Mouse (Mus musculus) left cerebral cortex, adult 8-10 months (tissue): ENCODE measurements around the gene Ttc8. TPM values are rescaled to one million over a fixed set of nuclear protein-coding genes. Genes with fewer than 3 reads are reported as not detected.

Experiments
- DNase-seq, 2 experiments: peaks; one replicate each; pipeline ENCODE4 v3.0.0; 2022; ENCODE audit warnings: low spot score in 2 of 2
- total RNA-seq, 4 experiments: library from RNA; stranded (reverse); gene quantifications; 2 replicates each; pipeline ENCODE4 v1.2.4; 2022

Ttc8 gene
- total RNA-seq, 4 experiments from 2014 or later: 36.2 to 50.8 (median 38.4) TPM

DNA sequence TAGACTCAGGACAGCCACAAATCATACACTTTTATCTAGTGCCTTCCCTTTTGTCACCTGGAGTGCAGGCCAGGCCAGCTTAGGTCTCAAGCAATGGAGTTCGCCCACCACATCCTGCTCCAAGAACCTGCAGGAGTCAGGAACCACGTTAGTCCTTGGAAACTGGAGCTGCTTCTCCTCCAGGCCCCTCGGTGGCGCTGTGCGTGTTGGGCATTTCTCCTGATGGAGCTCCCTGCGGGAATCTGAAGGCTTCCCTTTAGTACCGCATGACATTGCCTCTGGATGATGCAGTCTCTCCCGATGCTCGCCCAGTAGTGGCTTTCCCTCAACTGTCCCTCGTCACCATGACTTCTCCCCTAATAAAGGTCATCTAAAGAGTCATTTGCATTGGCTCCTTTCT, 53.1 kb downstream of the Ttc8 start:
- no peak for DNase-seq

DNA sequence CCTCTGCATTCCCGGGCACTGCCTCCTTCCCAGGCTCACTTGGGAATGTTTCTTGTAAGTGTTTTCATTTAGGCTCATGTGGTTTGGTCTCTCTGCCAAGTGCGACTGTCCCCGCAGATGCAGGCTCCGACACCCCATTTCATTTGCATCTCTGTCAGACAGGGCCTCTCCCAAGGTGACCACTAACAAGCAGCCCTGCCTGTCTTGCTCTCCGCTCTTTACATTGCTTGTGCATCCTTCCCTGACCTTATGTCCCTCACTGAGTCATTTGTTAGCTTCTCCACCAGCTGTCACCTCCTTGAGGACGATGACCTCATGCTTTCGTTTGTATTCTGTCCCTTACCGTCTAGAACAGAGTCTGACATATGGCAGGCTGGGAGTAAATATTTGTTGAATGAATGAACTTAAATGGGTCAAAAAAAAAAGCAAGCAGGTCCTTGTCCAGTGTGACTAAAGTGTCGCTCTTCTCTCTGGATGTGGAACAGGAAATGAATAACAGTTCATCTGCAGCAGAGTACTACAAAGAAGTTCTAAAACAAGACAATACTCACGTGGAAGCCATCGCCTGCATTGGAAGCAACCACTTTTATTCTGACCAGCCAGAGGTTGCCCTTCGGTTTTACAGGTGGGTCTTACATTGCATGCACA, 53.9 kb downstream of the Ttc8 start:
- DNase-seq: no peak

DNA sequence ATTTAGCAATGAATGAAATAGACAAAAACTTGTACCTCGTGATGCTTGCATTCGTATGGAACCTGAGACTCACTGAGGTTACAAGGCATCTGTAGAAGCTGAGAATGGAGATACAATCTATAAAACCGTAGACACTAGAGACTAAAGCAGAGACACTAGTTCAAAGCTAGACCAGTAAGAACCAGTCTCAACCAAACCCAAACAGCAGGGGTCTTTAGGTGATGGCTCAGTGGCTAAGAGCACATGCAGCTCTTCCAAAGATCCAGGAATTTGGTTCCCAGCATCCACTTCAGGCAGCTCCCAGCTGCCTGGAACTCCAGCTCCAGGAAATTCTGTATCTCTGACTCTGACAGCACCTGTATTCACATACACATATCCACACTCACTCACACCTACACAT, 60.7 kb downstream of the Ttc8 start:
- no peak for DNase-seq

DNA sequence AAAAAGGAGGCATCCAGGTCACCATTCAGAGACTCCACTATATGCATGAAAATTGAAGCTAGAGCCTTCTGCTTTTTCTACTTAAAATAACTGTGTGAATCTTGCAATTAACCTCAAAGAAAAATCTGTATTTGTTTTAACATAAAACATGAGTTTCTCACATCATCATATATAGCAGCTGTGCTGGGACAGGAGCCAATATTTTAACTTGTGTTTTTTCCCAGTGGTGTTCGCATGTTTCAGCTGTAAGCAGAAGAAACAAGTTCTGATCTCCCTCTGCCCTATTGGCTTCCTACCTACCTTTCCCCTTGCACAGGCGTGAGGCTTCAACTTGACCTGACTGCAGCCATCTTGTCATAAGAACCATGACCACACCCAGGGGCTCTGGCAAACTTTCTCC, 64.4 kb downstream of the Ttc8 start:
- no peak for DNase-seq

DNA sequence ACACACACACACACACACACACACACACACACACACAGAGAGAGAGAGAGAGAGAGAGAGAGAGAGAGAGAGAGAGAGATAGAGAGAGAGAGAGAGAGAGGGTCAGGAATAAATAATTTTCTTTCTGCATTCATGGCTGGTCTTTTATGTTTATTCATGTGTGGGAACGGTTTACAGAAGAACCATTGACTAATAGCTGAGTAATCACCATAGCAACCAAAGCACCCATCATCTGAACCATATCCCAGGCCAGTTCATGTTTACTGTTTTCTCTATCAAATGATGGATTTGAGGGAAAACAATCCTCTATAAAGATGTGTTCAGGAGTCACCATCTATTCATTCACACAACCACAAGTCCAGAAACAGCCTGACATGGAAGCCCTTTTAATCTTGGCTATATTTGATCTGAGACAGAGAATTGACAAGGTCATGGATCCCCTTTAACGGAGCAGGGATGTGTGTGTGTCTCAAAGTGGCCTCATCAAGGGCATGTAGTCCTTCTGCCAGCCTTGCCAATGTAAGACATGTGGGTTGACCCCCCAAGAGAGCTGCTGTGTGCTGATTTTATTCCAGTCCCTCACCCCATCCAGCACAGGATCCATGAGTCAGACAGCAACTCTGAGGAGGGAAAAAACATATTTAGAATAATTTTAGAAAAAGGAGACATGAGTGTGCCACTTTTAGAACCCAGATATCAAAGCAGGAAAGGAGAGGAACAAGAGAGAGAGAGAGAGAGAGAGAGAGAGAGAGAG, 70.9 kb downstream of the Ttc8 start:
- DNase-seq: peak in 1 of 2 experiments; percentile 59

DNA sequence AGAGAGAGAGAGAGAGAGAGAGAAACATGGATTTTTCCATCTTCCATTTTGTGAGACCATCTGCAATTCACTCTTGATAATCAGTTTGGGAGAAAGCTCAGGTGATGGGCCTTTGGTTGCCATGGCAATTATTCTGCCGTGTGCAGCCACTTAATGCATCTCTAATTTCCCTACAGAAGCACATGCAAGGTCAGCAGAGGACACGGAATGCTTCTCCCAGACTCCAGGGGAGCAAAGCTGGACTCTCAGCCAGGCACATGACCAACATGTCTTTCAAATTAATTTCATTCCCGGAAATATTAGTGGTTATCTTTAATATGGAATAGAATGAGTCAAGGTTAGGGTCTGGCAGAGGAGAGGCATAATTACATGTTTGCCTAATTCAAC, 71.4 kb downstream of the Ttc8 start:
- DNase-seq: no peak

DNA sequence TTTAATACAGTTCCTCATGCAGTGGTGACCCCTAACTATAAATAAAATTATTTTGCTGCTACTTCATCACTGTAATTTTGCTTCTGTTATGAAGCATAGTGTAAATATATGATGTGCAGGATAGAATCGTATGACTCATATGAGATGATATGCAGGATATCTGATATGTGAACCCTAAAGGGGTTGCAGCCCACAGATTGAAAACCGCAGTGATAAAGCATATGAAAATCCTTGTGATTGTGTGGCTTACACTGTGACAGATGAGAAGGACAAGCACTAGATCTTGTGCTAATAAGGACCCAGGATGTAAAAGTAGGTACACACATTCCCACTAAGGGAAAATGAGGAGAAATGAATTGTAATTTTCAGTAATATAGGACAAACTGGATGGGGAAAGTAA, 73.4 kb downstream of the Ttc8 start:
- no peak for DNase-seq

DNA sequence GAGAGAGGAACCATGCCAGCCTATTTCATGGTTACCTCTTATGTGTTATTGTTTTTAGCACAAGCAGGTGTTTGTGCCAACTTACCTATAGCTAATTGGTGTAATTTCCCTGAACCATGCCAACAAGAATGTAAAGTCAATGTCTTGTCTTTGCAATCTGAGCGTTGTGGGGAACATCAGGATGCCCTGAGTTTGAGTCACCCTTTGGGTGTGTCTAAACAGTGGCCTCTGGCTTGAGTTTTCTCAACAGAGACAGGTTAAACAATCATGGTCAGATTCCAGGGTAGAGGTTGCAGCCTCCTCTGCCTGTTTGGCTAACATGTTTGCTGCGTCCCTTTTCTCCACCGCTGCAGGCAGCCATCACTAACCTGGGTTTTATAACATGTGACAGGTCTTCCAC, 74.0 kb downstream of the Ttc8 start:
- no peak for DNase-seq

DNA sequence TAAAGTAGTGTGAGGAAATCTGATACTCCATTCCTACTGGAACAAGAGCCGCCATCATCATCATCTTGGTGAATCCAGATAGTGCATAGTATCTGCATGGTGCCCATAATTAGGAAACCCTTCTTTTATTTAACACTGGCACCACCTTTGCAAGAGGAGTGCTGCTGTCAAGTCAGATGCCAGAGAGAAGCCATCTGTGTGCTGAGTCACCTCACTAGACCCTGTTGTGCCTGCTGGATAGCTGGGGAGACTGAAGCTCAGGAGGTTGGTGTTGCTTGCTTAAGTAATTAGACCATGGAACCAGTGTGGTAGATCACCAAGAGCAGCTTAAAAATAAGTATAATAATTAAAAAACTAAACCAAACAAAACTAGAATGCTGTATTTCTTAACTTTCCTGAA, 75.5 kb downstream of the Ttc8 start:
- DNase-seq: no peak

DNA sequence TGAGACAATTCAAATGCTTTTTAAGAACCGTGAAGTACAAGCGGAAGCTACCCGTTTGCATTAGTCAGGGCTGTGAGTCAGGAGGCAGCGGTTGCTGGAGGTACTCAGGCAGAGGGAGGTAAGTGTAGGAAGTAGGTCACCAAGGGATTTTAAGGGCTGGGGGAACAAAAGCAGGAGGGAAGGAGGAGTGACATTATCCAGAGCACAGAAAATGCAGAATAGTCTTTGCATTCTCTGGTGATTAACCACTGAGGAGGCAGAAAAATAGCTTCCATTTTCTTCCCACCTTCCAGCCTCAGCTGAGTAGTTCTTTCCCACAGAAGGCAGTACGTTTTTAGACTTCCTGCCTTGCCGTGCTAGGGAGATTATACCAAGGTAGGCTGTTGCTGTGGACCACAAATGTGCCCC, 76.2 kb downstream of the Ttc8 start:
- DNase-seq: peak in 1 of 2 experiments; percentile 77

DNA sequence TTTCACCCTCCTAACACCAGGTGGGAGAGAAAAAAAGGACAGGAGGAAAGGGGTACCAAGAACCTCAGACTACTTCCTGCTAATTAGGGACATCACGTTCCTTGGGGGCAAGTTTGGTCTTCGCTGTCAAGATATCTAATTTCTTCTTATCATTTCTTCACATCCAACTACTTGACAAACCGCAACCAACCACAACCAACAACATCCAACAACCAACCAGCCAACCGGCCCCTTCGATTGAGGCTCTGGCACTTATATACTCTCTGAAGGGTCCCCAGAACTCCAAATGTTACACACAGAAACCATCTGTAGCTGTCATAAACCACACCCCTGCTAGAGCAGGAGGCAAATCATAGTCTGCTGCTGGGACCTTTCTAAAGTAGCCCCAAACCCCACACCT, 76.7 kb downstream of the Ttc8 start:
- no peak for DNase-seq

DNA sequence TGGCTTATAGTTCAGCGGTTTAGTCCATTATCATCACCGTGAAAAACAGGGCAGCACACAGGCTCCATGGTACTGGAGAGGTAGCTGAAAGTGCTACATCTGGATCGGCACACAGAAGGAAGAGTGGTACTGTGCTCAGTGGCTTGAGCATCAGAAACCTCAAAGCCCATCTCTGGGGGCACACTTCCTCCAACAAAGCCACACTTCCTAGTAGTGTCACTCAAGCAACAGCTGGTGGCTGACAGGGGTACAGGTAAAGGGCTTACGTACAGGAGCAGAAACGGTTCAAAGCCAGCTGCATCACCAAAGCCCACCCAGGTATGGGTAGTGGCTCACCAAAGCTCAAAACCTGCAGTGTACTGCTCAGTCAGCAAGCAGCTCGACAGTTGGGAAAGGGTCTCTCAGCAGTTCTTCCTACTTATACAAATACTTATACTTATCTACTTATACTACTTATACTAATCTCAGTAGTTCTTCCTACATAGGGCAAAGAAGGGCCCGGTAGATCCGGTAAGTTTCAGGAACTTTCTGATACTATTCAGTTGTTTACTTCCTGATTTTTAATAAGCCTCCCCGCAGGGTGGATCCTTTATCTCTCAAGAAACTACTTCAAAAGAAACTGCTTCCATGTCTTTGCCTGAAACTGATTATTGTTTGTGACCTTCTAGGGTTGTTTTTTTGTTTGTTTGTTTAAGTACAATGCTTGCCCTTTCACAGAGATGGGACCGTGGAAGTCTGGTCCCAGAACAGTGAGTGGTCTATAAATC, 78.5 kb downstream of the Ttc8 start:
- no peak for DNase-seq

DNA sequence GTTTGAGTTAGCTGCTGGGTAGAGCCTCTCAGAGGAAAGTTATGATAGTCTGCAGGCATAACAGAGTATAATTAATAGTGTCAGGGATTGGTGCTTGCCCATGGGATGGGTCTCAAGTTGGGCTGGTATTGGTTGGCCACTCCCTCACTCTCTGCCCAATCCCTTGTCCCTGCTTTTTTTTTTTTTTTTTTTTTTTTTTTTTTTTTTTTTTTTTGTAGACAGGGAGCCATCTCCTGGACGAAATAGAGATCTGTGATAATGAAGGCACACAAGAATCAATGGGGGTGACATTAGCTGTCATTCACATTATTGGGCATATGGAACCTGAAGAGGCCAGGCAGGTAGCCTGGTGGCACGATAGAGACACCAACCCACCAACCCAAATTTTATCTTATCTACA, 79.9 kb downstream of the Ttc8 start:
- no peak for DNase-seq

DNA sequence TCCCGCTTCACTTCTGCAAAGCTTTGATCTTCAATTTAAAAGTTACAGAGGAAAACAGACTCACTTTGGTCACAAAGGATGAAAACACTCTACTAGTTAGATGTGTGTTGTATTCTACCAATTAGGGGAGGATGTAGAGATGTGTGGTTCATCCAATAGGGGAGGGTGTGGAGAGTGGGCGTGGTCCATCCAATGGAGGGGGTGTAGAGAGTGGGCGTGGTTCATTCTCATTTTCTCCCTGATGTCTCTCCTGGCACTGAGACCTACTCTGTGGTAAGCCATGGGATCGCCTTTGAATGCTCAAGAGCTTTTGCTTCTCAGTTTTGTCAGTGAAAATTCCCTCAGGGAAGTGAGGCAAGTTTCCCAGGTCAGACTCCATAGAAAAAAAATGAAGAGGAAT, 82.7 kb downstream of the Ttc8 start:
- DNase-seq: no peak

DNA sequence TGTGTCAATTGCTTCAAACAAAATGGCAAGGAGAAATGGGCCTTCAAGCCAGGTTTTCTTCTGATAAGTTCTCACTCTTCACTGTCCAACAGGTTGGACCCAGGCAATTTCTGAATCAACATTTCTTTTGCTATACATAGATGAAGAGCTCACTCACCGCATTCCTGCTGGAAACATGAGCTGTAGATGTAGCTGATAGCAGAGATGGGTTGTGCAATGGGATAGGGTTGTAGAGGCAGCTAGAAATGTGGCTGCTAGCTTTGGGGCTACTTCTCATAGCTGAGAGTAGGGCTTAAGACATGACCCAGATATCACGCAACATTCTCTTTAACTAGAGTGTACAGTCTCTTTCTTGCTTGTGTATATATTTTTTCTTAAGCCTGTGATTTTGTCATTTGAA, 84.4 kb downstream of the Ttc8 start:
- no peak for DNase-seq

DNA sequence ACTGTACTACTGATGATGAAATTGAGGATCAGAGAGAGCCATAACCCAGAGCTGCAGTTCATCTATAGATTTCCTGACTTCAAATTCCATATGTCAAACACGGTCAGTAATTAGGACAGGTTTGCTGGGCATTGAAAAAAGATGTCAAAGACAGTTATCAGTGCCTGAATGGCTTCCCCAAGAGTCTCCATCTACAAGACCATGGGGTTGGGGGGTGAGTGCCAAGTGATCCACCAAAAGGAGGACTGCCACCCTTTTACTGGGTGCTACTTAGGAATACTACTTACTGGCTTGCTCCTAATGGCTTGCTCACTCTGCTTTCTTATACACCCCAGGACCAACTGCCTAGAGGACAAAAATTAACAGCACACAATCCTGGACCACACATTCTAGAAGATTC, 88.4 kb downstream of the Ttc8 start:
- DNase-seq: no peak

DNA sequence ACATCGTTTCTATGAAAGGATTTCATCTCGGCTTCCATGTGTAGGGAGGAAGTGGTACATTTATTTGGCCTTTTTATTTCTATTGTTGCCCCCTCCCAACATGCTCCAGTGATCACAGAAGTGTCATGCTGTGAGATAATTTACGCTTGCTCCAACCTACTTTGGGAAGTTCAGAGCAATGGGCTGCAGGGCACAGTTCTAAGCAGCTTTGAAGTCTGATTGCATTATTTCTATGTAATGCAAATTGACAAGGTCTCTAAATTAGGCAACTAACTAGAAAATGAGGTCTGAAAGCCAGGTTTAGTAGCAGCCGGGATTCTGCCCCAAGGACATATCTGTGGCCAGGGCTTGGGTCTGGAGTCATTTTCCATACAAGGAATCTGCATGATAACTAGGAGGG, 89.1 kb downstream of the Ttc8 start:
- DNase-seq: no peak

DNA sequence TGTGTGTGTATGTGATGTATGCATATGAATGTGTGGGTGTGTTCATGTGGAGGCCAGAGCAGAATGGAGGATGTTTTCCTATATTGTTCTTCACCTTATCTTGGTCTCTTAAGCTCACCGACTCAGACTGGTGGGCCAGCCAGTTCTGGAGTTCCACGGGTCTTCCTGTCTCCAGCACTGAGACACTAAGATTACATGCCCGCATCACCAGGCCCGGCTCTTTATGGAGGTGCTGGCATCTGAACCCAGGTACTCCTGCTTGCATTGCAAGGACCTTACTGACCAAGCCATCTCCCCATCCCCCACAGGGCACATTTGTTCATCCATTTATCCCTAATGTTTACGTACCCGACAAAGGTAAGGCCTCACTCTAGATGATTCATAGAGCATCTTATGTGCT, 89.7 kb downstream of the Ttc8 start:
- no peak for DNase-seq

DNA sequence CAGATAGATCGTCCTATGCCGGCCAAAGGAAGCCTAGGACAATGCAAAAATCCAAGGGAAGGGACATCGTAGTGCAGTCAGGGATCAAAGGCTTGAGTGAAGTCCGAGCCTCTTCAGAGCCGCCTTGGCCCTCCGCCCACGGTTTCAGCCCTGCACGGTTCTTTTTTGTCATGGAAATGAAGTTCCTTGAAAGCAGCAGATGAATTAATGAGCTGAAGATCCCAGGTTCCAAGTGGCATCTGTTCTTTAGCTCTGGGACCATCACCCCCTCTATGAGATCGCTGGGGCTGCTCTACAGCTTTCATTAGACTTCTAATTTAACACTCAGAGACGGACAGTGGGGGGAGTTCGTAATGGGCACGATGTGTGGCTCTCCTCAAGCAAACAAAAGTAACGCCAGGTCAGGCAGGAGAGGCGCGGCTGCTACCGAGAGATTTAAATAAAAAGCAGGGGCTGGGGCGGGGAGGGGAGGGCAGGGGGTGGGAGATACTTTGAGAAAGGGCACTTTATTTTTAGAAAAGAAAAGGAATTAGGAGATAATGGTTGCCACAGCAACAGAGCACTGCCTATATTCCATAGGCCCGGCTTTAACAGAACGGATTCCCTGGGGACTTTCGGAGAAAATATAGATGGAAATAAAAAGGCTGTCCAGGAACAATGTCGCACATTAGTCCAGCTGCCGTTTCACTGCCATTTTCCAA, 90.9 kb downstream of the Ttc8 start:
- DNase-seq: no peak

DNA sequence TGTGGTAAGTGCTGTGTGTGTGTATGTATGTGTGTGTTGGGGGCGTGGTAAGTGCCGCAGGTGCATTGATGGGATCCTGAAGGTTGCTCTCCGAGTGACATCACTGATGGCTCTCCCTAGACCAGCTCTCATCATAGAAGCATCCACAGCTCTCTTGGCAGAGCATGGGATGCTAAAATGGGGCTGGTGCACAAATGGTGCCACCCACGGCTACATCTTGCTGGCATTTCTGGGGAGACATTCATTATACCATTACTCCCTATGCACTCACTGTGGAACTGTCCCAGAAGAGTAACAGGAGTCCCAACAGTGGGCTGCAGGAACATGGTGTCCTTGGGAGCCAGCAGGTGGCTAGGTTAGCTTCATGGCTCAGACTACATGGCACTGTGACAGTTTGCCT, 95.5 kb downstream of the Ttc8 start:
- peak in 1 of 2 experiments; percentile 78 for DNase-seq

DNA sequence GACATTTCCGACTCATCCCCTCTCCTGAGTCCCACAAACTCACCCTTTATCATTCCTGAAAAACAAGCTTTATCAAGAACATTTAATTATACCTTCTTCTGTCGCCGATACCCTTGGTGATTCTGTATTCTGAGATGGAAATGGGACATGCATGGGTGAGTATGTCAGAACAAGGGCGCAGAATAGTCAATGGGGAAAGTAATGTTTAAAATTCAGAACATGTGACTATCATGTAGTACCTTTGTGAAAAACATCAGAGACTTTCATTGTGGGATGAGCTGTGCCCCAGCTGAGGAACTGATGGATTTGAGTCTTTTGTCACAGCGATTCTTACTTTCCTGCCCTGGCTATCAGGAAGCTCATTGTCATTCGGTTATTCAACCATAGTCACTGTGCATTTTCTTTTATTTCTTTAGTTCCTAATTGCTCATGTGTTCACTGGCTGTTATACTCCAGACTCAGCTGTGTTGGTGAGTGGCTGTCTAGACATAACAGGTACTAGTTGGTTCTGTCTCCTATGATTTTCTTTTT, 104.1 kb downstream of the Ttc8 start:
- DNase-seq: no peak

DNA sequence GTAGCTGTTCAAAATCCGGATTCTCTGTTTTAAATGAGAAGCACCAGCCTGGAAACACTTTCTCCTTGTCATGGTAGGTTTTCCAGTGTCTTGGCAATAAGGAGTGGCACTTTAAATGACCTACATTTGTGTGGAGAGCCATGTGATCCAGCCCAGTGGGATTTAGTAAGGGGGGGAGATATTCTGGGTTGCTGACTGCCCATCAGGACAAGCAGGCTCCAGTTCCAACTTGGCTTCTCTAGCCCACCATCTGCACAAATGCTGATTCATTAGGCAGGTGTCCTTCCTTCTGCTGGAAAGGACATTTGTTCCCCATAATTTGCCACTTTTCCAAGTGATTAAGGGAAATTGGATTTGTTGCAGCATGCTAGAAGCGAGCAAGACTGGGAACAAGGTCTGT, 105.9 kb downstream of the Ttc8 start:
- DNase-seq: no peak
